Mouse (Mus musculus) ES-E14 (cell line): Measurements from ENCODE around the gene Gm44596.

Source experiments
- HCFC1 ChIP-seq: IDR thresholded peaks from 2 replicates; pipeline ENCODE4 v1.6.1; 2012; ENCODE audit warnings: low read length, inconsistent platforms, borderline replicate concordance; ENCODE audit not compliant: insufficient read depth
- ZC3H11A ChIP-seq: IDR thresholded peaks from 2 replicates; pipeline ENCODE4 v1.6.1; 2012; ENCODE audit warnings: low read depth, mild to moderate bottlenecking, inconsistent platforms, low read length, borderline replicate concordance

GRCm38 (mm10) chr6:128438317-128438870, 63.1 kb downstream of the Gm44596 start, which contains the start of gene Fkbp4:
- TF ChIP-seq ZC3H11A, result no peak
- TF ChIP-seq HCFC1, result peak; percentile 60; the same call in 1 of the 2 replicates
